Mouse (Mus musculus) bone marrow macrophage, adult 2 months (primary cell): Measurements from ENCODE around the gene Cd300ld4. TPM values are rescaled to one million over a fixed set of nuclear protein-coding genes. Genes with fewer than 3 reads are reported as not detected.

ENCODE experiments used
- H3K27ac ChIP-seq: 2 replicates; pipeline ENCODE4 v1.5.1; 2012; ENCODE audit warnings: low read depth, low read length; ENCODE audit not compliant: insufficient read depth
- H3K4me1 ChIP-seq: 2 replicates; pipeline ENCODE4 v1.6.1; 2012; ENCODE audit warnings: low read length; ENCODE audit not compliant: control insufficient read depth, insufficient read depth
- H3K4me3 ChIP-seq: 2 replicates; pipeline ENCODE4 v1.5.1; 2012; ENCODE audit warnings: mild to moderate bottlenecking, low read length, moderate library complexity; ENCODE audit not compliant: insufficient read depth
- CTCF ChIP-seq: IDR thresholded peaks from 2 replicates; pipeline ENCODE4 v1.5.1; 2012; ENCODE audit warnings: low read depth, mild to moderate bottlenecking, low read length, moderate library complexity
- POLR2A ChIP-seq: IDR thresholded peaks from 2 replicates; pipeline ENCODE4 v1.6.1; 2012; ENCODE audit warnings: mild to moderate bottlenecking, low read depth, low read length, borderline replicate concordance
- polyA plus RNA-seq: library from polyadenylated mRNA; stranded (reverse); fragments of >200 nt; gene quantifications from 2 replicates; pipeline ENCODE4 v1.2.4, GENCODE M21; 2012; ENCODE audit not compliant: missing spikeins, insufficient read depth, insufficient read length

Cd300ld4 gene
- polyA plus RNA-seq, 1 experiment: 28.8 TPM

GRCm38 (mm10) chr11:114981866-114982265 is 44.9 kb downstream of the Cd300ld4 start:
- Histone ChIP-seq H3K27ac (peak overlapping the region; percentile 44), H3K4me1 (peaks cover 16% of the 10 kb centered on the region), H3K4me3 (no peak overlapping the region)
- TF ChIP-seq POLR2A: no peak
- no peak for TF ChIP-seq CTCF

- TF ChIP-seq POLR2A: no peak
- TF ChIP-seq CTCF: no peak
- Histone ChIP-seq H3K4me1 (peaks cover 22% of the 10 kb centered on the region), H3K4me3 (no peak overlapping the region), H3K27ac (no peak overlapping the region)
Measured at GRCm38 (mm10) chr11:114972726-114973125, 54.1 kb downstream of the Cd300ld4 start.

Other genes with a start within 250 kb of the Cd300ld4 start
- not detected in 2 replicates for gene Btbd17, start 231.1 kb downstream of the Cd300ld4 start, polyA plus RNA-seq
- gene Gpr142, start 228.1 kb downstream of the Cd300ld4 start, polyA plus RNA-seq: not detected in 2 replicates
- gene Gprc5c, start 175.9 kb downstream of the Cd300ld4 start, polyA plus RNA-seq: 35.4 and 38.0 TPM in 2 replicates
- gene Cd300a, start 137.0 kb downstream of the Cd300ld4 start, polyA plus RNA-seq: 202 and 239 TPM in 2 replicates
- 194 and 220 TPM in 2 replicates for gene Cd300lb, start 92.6 kb downstream of the Cd300ld4 start, polyA plus RNA-seq
- gene Cd300c, start 57.9 kb downstream of the Cd300ld4 start, polyA plus RNA-seq: 1.5 and 1.7 TPM in 2 replicates
- 112 and 116 TPM in 2 replicates for gene Cd300ld, start 37.1 kb downstream of the Cd300ld4 start, polyA plus RNA-seq
- 447 and 482 TPM in 2 replicates for gene Cd300c2, start 25.1 kb downstream of the Cd300ld4 start, polyA plus RNA-seq
- gene Cd300ld2, start 10.8 kb downstream of the Cd300ld4 start, polyA plus RNA-seq: 3.4 and 5.1 TPM in 2 replicates
- 16.3 and 17.2 TPM in 2 replicates for gene Cd300ld5, start 10.8 kb upstream of the Cd300ld4 start, polyA plus RNA-seq
- 542 and 670 TPM in 2 replicates for gene Cd300ld3, start 21.4 kb upstream of the Cd300ld4 start, polyA plus RNA-seq
- 10.0 and 11.1 TPM in 2 replicates for gene Cd300e, start 35.2 kb upstream of the Cd300ld4 start, polyA plus RNA-seq
- not detected in 2 replicates for gene Rab37, start 64.4 kb upstream of the Cd300ld4 start, polyA plus RNA-seq
- 1.9 and 2.9 TPM in 2 replicates for gene Cd300lf, start 107.0 kb upstream of the Cd300ld4 start, polyA plus RNA-seq
- gene Slc9a3r1, start 136.3 kb upstream of the Cd300ld4 start, polyA plus RNA-seq: 76.2 and 78.8 TPM in 2 replicates
- 40.2 and 42.7 TPM in 2 replicates for gene Tmem104, start 160.5 kb upstream of the Cd300ld4 start, polyA plus RNA-seq
- 23.5 and 24.0 TPM in 2 replicates for gene Nat9, start 160.8 kb upstream of the Cd300ld4 start, polyA plus RNA-seq
- gene Grin2c, start 240.2 kb upstream of the Cd300ld4 start, polyA plus RNA-seq: not detected in 2 replicates